Mouse (Mus musculus) embryonic facial prominence, embryonic 14.5 days (tissue): ENCODE measurements at regions not wholly inside any gene's neighbourhood (a gene's known extent, or its start where the extent isn't known, plus 50 kb on each side); places are given as distances from the start of the nearest gene placed in this dataset.
A peak's percentile ranks its signal among the peaks of the same experiment; 100 is the strongest.

Source experiments
- ATAC-seq: fragments of 200-750 bp; cut with Nextera tagmentation; 2 replicates; pipeline ENCODE4 v1.8.0; 2017; ENCODE audit warnings: low read depth, moderate number of reproducible peaks, moderate TSS enrichment
- DNase-seq: peaks from one replicate; pipeline ENCODE4 v3.0.0-alpha.2; 2015; ENCODE audit warnings: low spot score
- H3K27ac ChIP-seq: fragments of 300-500 bp; sonication (generic); replicated peaks from 2 replicates; pipeline ENCODE4 v1.5.1; 2014; ENCODE audit warnings: low read depth, mild to moderate bottlenecking, low read length, moderate library complexity
- H3K27me3 ChIP-seq: fragments of 300-500 bp; sonication (generic); replicated peaks from 2 replicates; pipeline ENCODE4 v1.6.1; 2014; ENCODE audit warnings: low read length; ENCODE audit not compliant: control insufficient read depth, insufficient read depth
- H3K36me3 ChIP-seq: fragments of 300-500 bp; sonication (generic); 2 replicates; pipeline ENCODE4 v1.6.1; 2014; ENCODE audit warnings: low read length, mixed read lengths; ENCODE audit not compliant: control insufficient read depth, insufficient read depth
- H3K4me1 ChIP-seq: fragments of 300-500 bp; sonication (generic); 2 replicates; pipeline ENCODE4 v1.6.1; 2014; ENCODE audit warnings: antibody characterized with exemption, low read length; ENCODE audit not compliant: control insufficient read depth, insufficient read depth
- H3K4me2 ChIP-seq: fragments of 300-500 bp; sonication (generic); 2 replicates; pipeline ENCODE4 v1.6.1; 2014; ENCODE audit warnings: low read depth, mild to moderate bottlenecking, low read length, moderate library complexity, mixed read lengths
- H3K4me3 ChIP-seq: fragments of 300-500 bp; sonication (generic); 2 replicates; pipeline ENCODE4 v1.5.1; 2014; ENCODE audit warnings: low read depth, mild to moderate bottlenecking, low read length
- H3K9ac ChIP-seq: fragments of 300-500 bp; sonication (generic); 2 replicates; pipeline ENCODE4 v1.6.1; 2014; ENCODE audit warnings: low read depth, mild to moderate bottlenecking, low read length, moderate library complexity, mixed read lengths
- H3K9me3 ChIP-seq: fragments of 300-500 bp; sonication (generic); 2 replicates; pipeline ENCODE4 v1.6.1; 2016; ENCODE audit warnings: low read length; ENCODE audit not compliant: control insufficient read depth
- WGBS: fragments of 180-500 bp; shearing (Covaris S2); extraction: QIAGEN DNeasy Blood & Tissue Kit; methylation state at CpG from one replicate; pipeline ENCODE4 v1.1.7; 2014; 5-methylcytosine and 5-hydroxymethylcytosine counted together

DNA sequence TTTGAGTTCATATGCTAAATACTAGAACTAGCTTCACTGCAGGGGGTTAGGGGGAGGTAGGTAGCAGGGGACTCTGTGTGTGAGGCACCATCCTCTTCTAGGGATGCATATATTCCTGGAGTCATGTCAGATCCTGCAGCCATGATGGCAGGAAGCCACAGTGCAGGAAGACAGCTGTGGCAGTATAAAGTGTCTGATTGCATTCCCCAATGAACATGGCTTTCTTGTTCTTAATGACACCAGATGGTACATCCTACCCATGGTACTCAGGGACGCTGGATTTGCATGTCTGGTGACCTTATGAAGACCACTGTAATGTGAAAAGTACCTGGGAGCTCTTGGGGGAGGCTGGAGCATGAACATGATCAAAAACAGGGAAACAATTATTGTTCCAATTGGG is 1380.5 kb upstream of the Map3k7 start:
- no peaks in the 10 kb centered on the region for H3K4me1 ChIP-seq
- no peak overlapping the region for H3K4me3 ChIP-seq
- no peaks in the 10 kb centered on the region for H3K36me3 ChIP-seq
- no peaks in the 10 kb centered on the region for H3K9me3 ChIP-seq
- peak; percentile 44 for DNase-seq
- H3K4me2 ChIP-seq: no peak overlapping the region
- no peaks in the 10 kb centered on the region for H3K27me3 ChIP-seq
- 27% methylated on average over 1 of the region's 1 CpGs for whole genome bisulfite sequencing
- H3K27ac ChIP-seq: no peak overlapping the region
- H3K9ac ChIP-seq: no peak overlapping the region
- no peak for ATAC-seq

DNA sequence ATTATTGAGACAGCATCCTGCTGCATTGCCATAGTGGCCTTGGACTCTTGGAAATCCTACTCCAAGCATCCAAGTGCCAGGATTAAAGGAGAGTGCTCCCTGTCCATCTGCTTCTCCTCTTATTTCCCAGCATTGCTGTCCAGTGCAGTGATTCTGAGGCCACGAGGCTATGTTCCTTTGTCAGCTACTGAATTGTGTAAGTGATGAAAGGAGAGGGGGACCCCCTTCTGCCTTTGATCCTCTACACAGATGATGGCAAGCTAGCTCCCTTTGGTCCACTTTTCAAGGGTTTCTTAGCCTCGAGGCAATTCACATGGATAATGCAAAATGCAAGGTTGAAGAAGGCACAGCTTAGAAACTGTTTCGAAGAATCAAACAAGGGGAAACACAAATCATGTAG is 1355.0 kb upstream of the Map3k7 start:
- no peaks in the 10 kb centered on the region for H3K4me1 ChIP-seq
- DNase-seq (no peak), ATAC-seq (no peak)
- no peaks in the 10 kb centered on the region for H3K27me3 ChIP-seq
- 37% methylated on average over 3 of the region's 3 CpGs for WGBS
- H3K9me3 ChIP-seq: no peaks in the 10 kb centered on the region
- H3K27ac ChIP-seq: no peak overlapping the region
- H3K36me3 ChIP-seq: no peaks in the 10 kb centered on the region
- H3K9ac ChIP-seq: no peak overlapping the region
- no peak overlapping the region for H3K4me3 ChIP-seq
- no peak overlapping the region for H3K4me2 ChIP-seq

DNA sequence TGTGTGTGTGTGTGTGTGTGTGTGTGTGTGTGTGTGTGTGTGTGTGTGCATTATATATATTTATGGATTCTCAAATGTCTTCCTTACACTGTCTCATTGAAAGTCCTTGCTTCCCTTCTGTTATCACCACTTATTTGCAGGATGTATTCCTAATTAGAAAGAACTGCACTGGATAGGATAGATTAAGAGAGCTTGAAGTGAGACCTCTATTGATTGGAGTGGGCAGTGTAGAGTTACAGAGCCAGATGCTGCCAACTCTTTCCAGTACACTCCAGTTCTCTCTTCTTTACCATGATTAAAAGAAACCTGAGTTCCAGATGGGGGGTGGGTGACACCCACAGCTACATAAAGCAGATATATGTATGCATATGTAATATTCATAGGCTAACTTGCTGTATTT is 1354.1 kb upstream of the Map3k7 start:
- no peak overlapping the region for H3K4me3 ChIP-seq
- ATAC-seq: peak; percentile 55; the same call in 1 of the 2 replicates
- H3K27me3 ChIP-seq: no peaks in the 10 kb centered on the region
- H3K9ac ChIP-seq: no peak overlapping the region
- no peaks in the 10 kb centered on the region for H3K36me3 ChIP-seq
- DNase-seq: no peak
- H3K4me2 ChIP-seq: no peak overlapping the region
- H3K4me1 ChIP-seq: no peaks in the 10 kb centered on the region
- no peak overlapping the region for H3K27ac ChIP-seq
- no peaks in the 10 kb centered on the region for H3K9me3 ChIP-seq

DNA sequence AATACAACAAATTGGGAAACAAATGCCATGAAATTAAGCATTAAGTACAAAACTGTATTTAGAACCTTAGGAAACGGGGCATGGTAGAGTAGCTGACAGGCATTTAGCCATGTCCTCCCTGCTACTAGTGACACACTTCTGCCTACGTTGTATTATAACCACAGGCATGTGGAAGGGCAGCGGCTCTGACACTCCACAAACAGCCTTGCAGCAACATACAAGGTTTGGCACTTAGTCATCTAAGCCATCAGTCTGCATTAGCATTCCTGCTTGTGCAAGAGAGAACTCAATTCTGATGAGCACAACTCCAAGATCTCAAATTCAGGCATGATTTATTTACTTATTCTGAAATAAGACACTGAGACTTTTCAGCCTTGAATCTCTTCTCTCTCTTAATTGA is 1353.4 kb upstream of the Map3k7 start:
- Histone ChIP-seq H3K4me1 (no peaks in the 10 kb centered on the region), H3K27me3 (no peaks in the 10 kb centered on the region), H3K9me3 (no peaks in the 10 kb centered on the region), H3K9ac (no peak overlapping the region), H3K4me2 (no peak overlapping the region), H3K27ac (no peak overlapping the region), H3K4me3 (no peak overlapping the region), H3K36me3 (no peaks in the 10 kb centered on the region)
- ATAC-seq (0 out of 2 replicates have a peak, but pooled peaks have one; percentile 30), DNase-seq (peak; percentile 40)
- 54% methylated on average over 3 of the region's 3 CpGs for WGBS
